In genomic region chr9:119852347-119853030, GRCm38 (mm10) we compare ENCODE assay signal across 8 mouse cellular contexts. TPM values are rescaled to one million over a fixed set of nuclear protein-coding genes. Genes with fewer than 3 reads are reported as not detected.
A peak's percentile ranks its signal among the peaks of the same experiment; 100 is the strongest.
DNase-seq lines count a peak whose midpoint lies in the region; ATAC-seq and TF ChIP-seq lines count a peak whose summit lies in the region.

No protein-coding gene starts in this region.

- no peak overlapping the region for H3K4me2 ChIP-seq in CH12.LX (ENCODE audit: insufficient read depth, low read depth, poor library complexity, severe bottlenecking)
- no peak overlapping the region for H3K4me2 ChIP-seq in hindbrain, embryonic 12.5 days (replicated peaks)

- ATAC-seq in hindbrain, embryonic 12.5 days (ENCODE audit: low FRiP score), result peak; percentile 78
- no peak for ATAC-seq in frontal cortex, adult (ENCODE audit: low TSS enrichment)

- no peak for TF ChIP-seq RAD21 in CH12.LX (IDR thresholded peaks at IDR 0.05; ENCODE audit: low read depth, low read length)

- peak; percentile 31 for DNase-seq in embryo, embryonic 11 days
- DNase-seq in embryo, embryonic 9.5 days (ENCODE audit: extremely low spot score), result no peak
- DNase-seq in CH12.LX (ENCODE audit: extremely low read depth), result peak; percentile 20
- DNase-seq in layer of hippocampus, adult 9-11 months, result peak; percentile 30
- DNase-seq in lung, postnatal 25 days (ENCODE audit: low spot score), result no peak
- no peak for DNase-seq in cerebellum, adult 9-11 months

- no peaks in the 10 kb centered on the region for H3K79me2 ChIP-seq in CH12.LX (replicated peaks; ENCODE audit: control insufficient read depth, extremely low read depth, insufficient read depth, poor library complexity, severe bottlenecking)

- no peak overlapping the region for H3K4me3 ChIP-seq in CH12.LX (replicated peaks in 1 of 3; ENCODE audit: low read depth in 2 of 3, low read length in 2 of 3, poor library complexity in 1 of 3)
- H3K4me3 ChIP-seq in hindbrain, embryonic 12.5 days, result no peak overlapping the region

- no peaks in the 10 kb centered on the region for H3K27me3 ChIP-seq in CH12.LX (replicated peaks)
- H3K27me3 ChIP-seq in hindbrain, embryonic 12.5 days, result no peaks in the 10 kb centered on the region

- no peak overlapping the region for H3K27ac ChIP-seq in CH12.LX (ENCODE audit: insufficient read depth, low read depth)
- H3K27ac ChIP-seq in hindbrain, embryonic 12.5 days, result no peak overlapping the region

- in situ Hi-C loops in CH12.LX (cut with MboI; ENCODE audit: low pct_ligation_motif_present, low pct_unique_long_range_greater_than_20kb, low sequenced_read_pairs), result no loop called here

- peak; percentile 22 to 47 for TF ChIP-seq CTCF in CH12.LX (conservative IDR thresholded peaks at IDR 0.05 in 1 of 2, IDR thresholded peaks at IDR 0.05 in 1 of 2; ENCODE audit: low read depth in 2 of 2, low read length in 2 of 2)

- H3K9me3 ChIP-seq in CH12.LX (replicated peaks; ENCODE audit: low read length), result peaks cover 3% of the 10 kb centered on the region
- H3K9me3 ChIP-seq in hindbrain, embryonic 12.5 days (replicated peaks), result 0 out of 2 replicates have a peak, but pooled peaks cover 6% of the 10 kb centered on the region

- H3K9ac ChIP-seq in CH12.LX (ENCODE audit: insufficient read depth, low read depth), result no peak overlapping the region
- no peak overlapping the region for H3K9ac ChIP-seq in hindbrain, embryonic 12.5 days

- no peaks in the 10 kb centered on the region for H3K36me3 ChIP-seq in CH12.LX (replicated peaks in 1 of 2; ENCODE audit: control insufficient read depth in 1 of 2, insufficient read depth in 1 of 2, low read length in 1 of 2)
- no peaks in the 10 kb centered on the region for H3K36me3 ChIP-seq in hindbrain, embryonic 12.5 days

- WGBS in hindbrain, embryonic 12.5 days, result 55% methylated on average over 10 of the region's 10 CpGs

- TF ChIP-seq EP300 in CH12.LX (IDR thresholded peaks at IDR 0.05; ENCODE audit: low read length), result no peak

- TF ChIP-seq POLR2A in CH12.LX (IDR thresholded peaks at IDR 0.05; ENCODE audit: low read depth, low read length), result no peak

- dilution Hi-C loops in CH12.LX (cut with MboI; ENCODE audit: extremely low pct_ligation_motif_present, extremely low pct_unique_long_range_greater_than_20kb, low sequenced_read_pairs), result no loop called here

- peaks cover 1 to 6% of the 10 kb centered on the region in 2 experiments for H3K4me1 ChIP-seq in CH12.LX (ENCODE audit: control insufficient read depth in 1 of 2, insufficient read depth in 2 of 2)
- peaks cover 14% of the 10 kb centered on the region for H3K4me1 ChIP-seq in hindbrain, embryonic 12.5 days

TF ChIP-seq in CH12.LX, 34 proteins besides CTCF, POLR2A, EP300 and RAD21:
- TF ChIP-seq NELFE (IDR thresholded peaks at IDR 0.05; ENCODE audit: low read depth, low read length) (no peak), GABPA (IDR thresholded peaks at IDR 0.05; ENCODE audit: insufficient replicate concordance, low read depth, low read length) (no peak), ZC3H11A (IDR thresholded peaks at IDR 0.05; ENCODE audit: low read depth, low read length) (no peak), E2F4 (IDR thresholded peaks at IDR 0.05; ENCODE audit: insufficient replicate concordance, low read depth, low read length) (no peak), ELF1 (IDR thresholded peaks at IDR 0.05; ENCODE audit: low read depth, low read length) (no peak), POLR2AphosphoS2 (IDR thresholded peaks at IDR 0.05; ENCODE audit: low read depth, low read length) (no peak), ZNF384 (IDR thresholded peaks at IDR 0.05; ENCODE audit: low read depth, low read length) (no peak), SIN3A (IDR thresholded peaks at IDR 0.05; ENCODE audit: low read length) (no peak), TBP (conservative IDR thresholded peaks at IDR 0.05; ENCODE audit: low read depth, low read length) (no peak), CHD1 (IDR thresholded peaks at IDR 0.05; ENCODE audit: low read depth, low read length) (no peak), JUND (conservative IDR thresholded peaks at IDR 0.05; ENCODE audit: low read depth, low read length) (no peak), ETS1 (conservative IDR thresholded peaks at IDR 0.05; ENCODE audit: low read depth, low read length) (no peak), NRF1 (IDR thresholded peaks at IDR 0.05; ENCODE audit: low read depth, low read length) (no peak), CHD2 (IDR thresholded peaks at IDR 0.05; ENCODE audit: low read length) (no peak), UBTF (IDR thresholded peaks at IDR 0.05; ENCODE audit: low read depth, low read length) (no peak), TCF12 (IDR thresholded peaks at IDR 0.05; ENCODE audit: low read depth, low read length) (no peak)

RNA-seq across cellular contexts. Expression of gene Scn11a, which starts 27.2 kb away (rescaled TPM):
- 0.04 and 0.13 TPM in 2 replicates for total RNA-seq in CH12.LX (2012; rRNA removed)
- 0.13 and 0.23 TPM in 2 replicates for total RNA-seq in CH12.LX (2014; rRNA removed)
- polyA plus RNA-seq in CH12.LX (2012; ENCODE audit: insufficient read length, low read depth), result 0.54 and 0.63 TPM in 2 replicates
- polyA plus RNA-seq in hindbrain, embryonic 12.5 days (2016; fragmentation: Nextera tagmentation; extraction: Ambion mirVana), result 0.10 and 0.20 TPM in 2 replicates

RNA-seq across cellular contexts. Expression of gene Wdr48, which starts 42.2 kb away (rescaled TPM):
- total RNA-seq in CH12.LX (2012; rRNA removed), result 26.7 and 26.9 TPM in 2 replicates
- 31.0 and 32.3 TPM in 2 replicates for total RNA-seq in CH12.LX (2014; rRNA removed)
- polyA plus RNA-seq in CH12.LX (2012; ENCODE audit: insufficient read length, low read depth), result 31.6 and 32.0 TPM in 2 replicates
- polyA plus RNA-seq in hindbrain, embryonic 12.5 days (2016; fragmentation: Nextera tagmentation; extraction: Ambion mirVana), result 72.4 and 77.9 TPM in 2 replicates

Comparison
In these comparisons a context has a peak if more than half of its experiments do, and no peak if none do; other contexts are left out.
1. DNase-seq: peak in embryo, embryonic 11 days (single experiment), CH12.LX (single experiment) and layer of hippocampus, adult 9-11 months (single experiment); none in embryo, embryonic 9.5 days (single experiment), lung, postnatal 25 days (single experiment) and cerebellum, adult 9-11 months (single experiment).